Mouse (Mus musculus): ENCODE measurements around the gene Srp68.

Srp68 gene

GRCm38 (mm10) chr11:116245616-116246015 lies 28.4 kb downstream of the Srp68 start:
- DNase-seq, result no peak

GRCm38 (mm10) chr11:116244580-116244979 lies 29.4 kb downstream of the Srp68 start:
- no peak for DNase-seq

GRCm38 (mm10) chr11:116241744-116242235 lies 32.2 kb downstream of the Srp68 start:
- no peak for DNase-seq

GRCm38 (mm10) chr11:116239797-116240196 lies 34.2 kb downstream of the Srp68 start:
- DNase-seq, result no peak

DNA sequence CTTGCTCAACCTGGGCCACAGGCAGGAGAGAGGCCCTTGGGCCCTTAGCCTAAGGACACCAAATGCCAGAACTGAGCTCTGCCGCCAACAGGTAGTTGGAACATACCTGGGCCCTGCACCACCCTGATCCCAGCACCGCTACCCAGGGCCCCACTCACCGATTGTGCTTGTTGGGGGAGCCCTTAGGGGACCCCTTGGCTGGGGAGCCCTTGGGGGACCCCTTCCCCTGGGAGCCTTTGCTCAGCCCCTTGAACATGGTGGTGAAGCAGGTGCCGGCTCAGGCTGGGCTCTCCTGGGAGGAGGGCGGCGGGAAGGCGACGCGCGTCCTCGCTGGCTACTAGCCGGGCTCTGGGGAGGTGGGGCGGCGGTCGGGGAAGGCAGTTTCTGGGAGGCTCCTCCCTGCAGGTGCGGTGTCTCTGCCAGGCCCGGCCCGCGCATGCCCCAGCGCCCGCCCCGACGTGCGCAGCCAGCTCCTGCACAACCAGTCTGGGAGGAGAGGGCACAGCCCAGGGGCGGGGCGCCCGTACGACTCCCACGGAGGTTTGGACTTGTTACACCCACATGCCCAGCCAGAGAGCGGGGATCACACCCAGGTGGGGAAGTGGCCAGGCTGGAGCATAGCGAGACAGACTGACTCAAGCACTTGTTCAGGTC lies 36.1 kb downstream of the Srp68 start, which contains the start of gene Evpl:
Gene Evpl, minus strand, starts transcription at position 336 of the 654 bp plus-strand sequence.
- DNase-seq, result peak; percentile 94 to 96

GRCm38 (mm10) chr11:116234901-116235300 lies 39.1 kb downstream of the Srp68 start:
- DNase-seq, result no peak

- no peak for DNase-seq
Observed at GRCm38 (mm10) chr11:116232427-116232826, 41.6 kb downstream of the Srp68 start.

GRCm38 (mm10) chr11:116228699-116229098 lies 45.3 kb downstream of the Srp68 start:
- DNase-seq, result no peak

DNA sequence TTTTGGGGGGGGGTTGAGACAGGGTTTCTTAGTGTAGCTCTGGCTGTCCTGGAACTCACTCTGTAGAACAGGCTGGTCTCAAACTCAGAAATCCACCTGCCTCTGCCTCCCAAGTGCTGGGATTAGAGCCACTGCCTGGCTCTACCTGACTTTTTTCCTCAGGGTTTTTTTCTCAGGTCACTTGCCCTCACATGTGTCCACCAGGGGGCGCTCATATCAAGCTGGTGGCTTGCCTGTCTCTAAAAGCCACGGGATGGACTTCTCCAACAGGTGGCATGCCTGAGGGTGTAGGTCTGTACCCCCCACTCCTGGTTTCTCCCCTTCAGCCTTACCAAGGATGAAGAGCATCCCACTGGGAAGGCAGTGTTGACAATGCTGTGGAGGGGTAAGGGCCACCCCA lies 47.6 kb downstream of the Srp68 start:
- DNase-seq, result peak; percentile 77 to 87

- no peak for DNase-seq
Observed at GRCm38 (mm10) chr11:116222740-116223059, 51.3 kb downstream of the Srp68 start.

- no peak for DNase-seq
Observed at GRCm38 (mm10) chr11:116221931-116222739, 51.9 kb downstream of the Srp68 start.

DNA sequence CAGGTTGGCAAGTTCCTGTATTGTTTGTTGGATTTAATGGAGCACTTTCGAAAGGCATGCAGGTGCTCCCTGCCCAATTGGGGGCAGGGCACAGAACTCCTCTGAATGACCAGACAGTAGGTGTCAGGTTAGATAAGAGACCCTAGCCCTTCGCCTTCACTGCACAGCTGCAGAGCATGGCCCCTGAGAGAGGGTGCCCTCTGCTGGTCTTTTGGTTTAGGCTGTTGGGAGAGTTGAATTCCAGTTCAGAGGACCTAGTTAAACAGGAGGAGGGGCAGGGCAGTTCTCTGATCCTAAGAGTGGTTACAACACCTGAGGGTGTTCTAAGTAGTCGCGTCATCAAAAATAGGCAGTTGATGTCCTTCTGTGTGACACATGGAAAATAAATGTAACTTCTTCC lies 54.1 kb downstream of the Srp68 start:
- DNase-seq, result peak; percentile 79 to 90

DNA sequence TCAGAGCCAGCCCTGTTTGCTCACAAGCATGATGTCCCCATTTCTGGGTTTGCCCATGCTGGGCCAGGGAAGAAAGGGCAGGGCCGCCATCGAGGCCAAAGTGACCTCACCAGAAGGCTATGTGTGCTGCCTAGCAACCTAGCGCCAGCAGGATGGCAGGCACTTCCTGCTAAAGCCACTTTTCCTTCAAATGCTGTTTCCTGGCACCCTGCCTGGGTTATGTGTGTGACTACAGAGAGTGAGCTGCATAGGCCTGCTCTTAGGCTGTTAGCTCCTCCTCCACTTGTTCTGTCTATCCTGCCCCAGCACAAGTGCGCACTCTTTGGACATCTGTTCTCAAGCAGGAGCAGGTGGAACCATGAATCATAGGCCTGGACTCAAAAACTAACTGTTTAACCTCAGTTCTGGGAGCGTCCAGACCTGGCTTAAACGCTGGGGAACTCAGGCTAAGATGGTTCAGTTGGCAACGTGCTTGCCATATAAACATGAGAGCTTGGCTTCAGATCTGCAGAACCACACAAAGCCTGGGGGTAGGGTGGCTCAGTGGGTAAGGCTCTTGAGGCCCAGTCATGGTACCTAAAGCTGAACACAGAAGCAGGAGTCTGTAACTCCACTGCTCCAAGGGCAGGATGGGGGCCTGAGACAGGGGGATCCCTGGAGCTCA lies 55.1 kb downstream of the Srp68 start:
- peak; percentile 98 to 99 for DNase-seq

DNA sequence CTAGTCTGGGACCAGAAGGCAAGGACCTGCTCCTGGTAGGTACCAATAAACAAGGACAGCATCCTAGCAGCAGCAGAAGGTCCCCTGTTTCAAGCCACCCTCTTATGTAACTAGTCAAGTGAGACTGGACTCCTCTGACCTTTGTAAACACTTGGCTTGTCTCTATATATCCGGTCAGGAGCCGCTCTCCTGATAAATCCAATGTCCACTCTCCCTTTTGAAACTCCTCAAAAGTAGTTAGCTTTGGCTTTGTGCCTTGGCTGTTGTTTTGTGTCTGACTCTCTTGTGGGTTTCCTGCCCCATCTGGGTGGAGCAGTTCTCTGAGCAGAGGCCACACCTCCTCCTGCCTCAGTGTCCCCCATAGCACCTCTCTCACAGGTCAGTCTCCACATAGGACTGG lies 55.8 kb downstream of the Srp68 start:
- DNase-seq, result peak in 1 of 2 experiments; percentile 74

GRCm38 (mm10) chr11:116216549-116216948 lies 57.5 kb downstream of the Srp68 start:
- peak; percentile 50 to 62 for DNase-seq

DNA sequence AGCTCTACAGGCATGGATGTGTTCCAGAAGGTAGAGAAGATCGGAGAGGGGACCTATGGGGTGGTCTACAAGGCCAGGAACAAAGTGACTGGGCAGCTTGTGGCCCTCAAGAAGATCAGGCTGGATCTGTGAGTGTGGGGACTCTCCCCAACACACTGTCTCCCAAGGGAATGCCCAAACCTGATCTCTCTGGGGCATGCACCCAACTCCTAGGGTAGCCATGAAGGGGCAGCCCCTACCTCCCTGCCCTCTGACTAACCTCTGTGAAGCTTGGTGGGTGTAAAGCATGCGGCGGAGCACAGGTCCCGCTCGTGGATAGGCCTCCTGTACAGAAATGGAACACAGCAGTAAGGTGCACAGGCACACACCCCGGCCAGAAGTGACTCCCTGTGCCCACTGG lies 58.0 kb downstream of the Srp68 start:
- DNase-seq, result no peak

DNA sequence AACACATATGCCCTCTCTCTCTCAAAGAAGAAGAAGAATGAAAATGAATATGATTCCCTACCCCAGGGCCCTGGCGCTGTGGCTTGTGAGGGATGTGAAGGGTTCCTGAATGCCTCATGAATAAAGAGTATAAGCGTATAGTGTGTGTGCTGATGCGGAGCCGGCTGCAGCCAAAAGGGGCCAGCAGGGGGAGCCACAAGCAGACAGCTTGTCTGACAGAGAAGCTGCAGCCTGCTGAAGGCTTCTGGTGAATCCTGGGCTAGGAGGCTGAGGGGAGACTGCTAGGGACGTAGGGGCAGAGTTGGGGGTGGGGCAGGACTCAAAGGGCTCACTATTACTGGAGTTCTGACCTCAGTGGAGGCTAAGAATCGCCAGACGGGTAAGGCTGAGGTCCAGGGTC lies 58.8 kb downstream of the Srp68 start:
- no peak for DNase-seq

DNA sequence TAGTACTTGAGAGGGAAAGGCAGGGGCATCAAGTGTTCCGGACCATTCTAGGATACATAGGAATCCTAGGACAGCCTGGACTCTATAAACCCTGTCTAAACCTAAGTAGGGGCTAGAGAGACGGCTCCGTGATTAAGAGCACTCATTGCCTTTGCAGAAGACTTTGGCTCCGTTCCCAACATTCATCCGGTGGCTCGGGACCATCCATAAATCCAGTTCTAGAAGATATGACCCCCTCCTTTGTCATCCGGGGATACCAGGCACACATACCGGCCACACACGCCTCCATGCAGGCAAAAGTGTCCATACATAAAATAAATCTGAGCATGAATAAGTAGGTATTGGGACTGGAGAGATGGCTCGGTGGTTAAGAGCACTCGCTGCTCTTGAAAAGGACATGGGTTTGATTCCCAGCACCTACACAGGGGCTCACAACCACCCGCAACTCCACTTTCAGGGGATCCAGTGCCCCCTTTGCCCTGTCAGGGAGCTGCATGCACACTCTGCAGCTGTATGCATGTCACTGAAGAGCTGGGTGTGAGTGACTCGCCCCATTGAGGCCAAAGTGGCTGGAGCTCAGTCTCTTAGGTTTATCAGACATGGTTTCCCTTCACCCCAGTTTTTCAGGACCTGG lies 60.0 kb downstream of the Srp68 start:
- no peak for DNase-seq

DNA sequence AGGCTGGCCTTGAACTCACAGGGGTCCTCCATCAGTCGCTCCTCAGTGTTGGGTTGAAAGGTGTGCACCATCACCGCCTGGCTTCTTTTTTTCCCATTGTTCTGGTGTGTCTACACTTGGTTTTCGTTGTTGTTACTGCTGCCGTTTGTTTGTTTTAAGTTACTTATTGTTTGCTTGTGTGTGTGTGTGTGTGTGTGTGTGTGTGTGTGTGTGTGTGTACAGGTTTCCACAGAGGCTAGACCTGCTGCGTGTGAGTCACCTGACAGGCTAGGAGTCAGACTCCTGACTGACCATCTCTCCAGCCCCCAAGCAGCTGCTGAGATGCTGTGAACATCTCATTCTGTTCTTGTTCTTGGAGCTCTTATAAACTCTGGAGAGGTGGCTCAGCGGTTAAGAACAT lies 61.2 kb downstream of the Srp68 start:
- DNase-seq, result no peak

GRCm38 (mm10) chr11:116210696-116211095 lies 63.3 kb downstream of the Srp68 start:
- no peak for DNase-seq

DNA sequence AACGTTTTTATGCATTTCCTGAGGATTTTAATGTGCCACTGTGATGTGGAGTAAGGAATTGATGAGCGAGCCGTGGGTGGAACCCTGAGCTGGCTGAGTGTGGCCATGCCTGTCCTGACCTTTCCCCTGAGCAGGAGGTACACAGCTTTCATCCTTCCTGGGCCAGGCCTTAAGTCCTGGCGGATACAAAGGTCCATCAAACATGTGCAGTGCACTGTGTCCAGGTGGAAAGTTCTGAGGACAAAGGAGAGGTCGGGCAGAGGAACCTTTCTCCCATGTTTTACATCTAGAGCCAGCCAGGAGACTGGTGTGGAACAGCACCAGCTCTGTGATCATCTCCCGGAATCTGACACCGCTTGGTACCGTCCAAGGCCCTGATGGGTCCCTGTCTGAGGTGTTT lies 64.8 kb downstream of the Srp68 start:
- DNase-seq, result no peak

- no peak for DNase-seq
Observed at GRCm38 (mm10) chr11:116208660-116209059, 65.4 kb downstream of the Srp68 start.

GRCm38 (mm10) chr11:116206678-116207077 lies 67.3 kb downstream of the Srp68 start:
- no peak for DNase-seq

Measured in lung, adult 18-20 months (tissue).